Mouse (Mus musculus) neutrophil, adult 5-6 weeks (primary cell): ENCODE measurements around the gene Gtf3c1. TPM values are rescaled to one million over a fixed set of nuclear protein-coding genes. Genes with fewer than 3 reads are reported as not detected.
A peak's percentile ranks its signal among the peaks of the same experiment; 100 is the strongest.

ENCODE experiments used
- ATAC-seq: fragments of 151-379, 151-347 bp; 2 replicates; pipeline ENCODE4 v1.8.0; 2017; ENCODE audit warnings: mild to moderate bottlenecking, moderate TSS enrichment; ENCODE audit not compliant: insufficient number of reproducible peaks, poor library complexity, low FRiP score, severe bottlenecking; ENCODE audit errors: extremely low read depth
- total RNA-seq: library from RNA; stranded (forward); fragments of 200-1000 nt; gene quantifications from 2 replicates; pipeline ENCODE4 v1.2.3, GENCODE M21; 2017

Gtf3c1 gene
- 53.5 and 56.6 TPM in 2 replicates for total RNA-seq

DNA sequence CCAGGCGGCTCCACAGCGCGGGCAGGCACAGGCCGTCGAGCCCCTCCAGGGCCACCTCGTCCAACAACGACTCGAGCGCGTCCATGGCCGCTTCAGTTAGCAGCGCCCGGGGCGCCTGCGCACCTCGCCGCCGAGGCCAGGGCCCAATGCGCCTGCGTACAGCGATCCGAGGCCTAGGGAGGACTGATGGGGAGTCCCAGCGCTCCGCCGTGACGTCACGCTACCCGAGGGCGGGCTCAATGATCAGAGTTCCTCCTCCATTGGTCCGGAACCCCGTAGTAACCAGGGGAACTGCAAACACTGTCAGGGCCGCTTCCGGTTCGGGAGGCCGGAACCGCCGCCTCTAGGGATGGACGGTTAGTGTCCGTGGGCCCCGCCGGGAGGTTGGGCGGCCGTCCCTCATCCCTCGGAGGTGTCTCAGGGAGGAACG, at the start of gene Gtf3c1, which contains the start of gene D430042O09Rik:
Gene Gtf3c1, minus strand, starts transcription at position 188 of the 430 bp plus-strand sequence.
Gene D430042O09Rik, plus strand, starts transcription at position 296 of the 430 bp plus-strand sequence.
- peak; percentile 99 for ATAC-seq

DNA sequence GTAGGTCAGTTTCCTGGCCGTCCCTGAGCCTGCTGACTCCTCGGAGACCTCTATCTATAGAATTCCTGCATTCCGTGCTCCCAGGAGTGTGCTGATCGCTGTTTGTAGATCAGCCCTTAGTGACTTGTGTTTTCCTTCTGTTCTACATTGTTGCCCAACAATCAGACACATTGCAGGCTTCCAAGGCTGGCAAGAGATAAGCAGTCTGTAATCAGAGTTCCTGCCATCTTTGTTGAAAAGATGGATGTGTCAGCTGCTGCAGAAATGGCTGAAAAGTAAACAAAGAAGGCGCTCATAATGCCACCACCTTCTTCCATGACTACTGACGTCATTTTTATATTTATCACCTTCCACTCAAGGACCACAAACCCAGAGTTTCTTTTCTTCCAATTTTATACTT, 49.2 kb upstream of the Gtf3c1 start:
- ATAC-seq: no peak

- no peak for ATAC-seq
These were observed 45.7 kb upstream of the Gtf3c1 start for GRCm38 (mm10) chr7:125753326-125753715.

- ATAC-seq: no peak
These were observed 45.2 kb upstream of the Gtf3c1 start for GRCm38 (mm10) chr7:125752699-125753325.

DNA sequence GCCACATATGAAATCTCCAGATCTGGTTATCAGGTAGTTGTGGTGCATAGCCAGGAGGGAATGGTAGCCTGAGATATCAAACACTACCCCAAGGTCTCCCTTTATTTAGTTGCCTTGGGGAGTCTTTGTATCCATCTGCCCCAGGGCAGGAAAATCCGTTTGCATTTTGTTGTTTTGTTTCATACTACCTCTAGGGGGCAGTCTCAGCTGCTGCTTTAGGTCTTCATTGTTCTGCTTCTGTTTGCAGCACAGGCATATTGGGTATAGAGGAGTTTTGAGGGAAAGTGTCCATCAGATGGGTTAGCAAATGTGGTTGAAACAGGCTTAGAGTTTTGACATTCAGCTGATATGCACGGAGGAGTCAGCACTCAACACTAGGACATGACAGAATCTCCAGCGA, 40.6 kb upstream of the Gtf3c1 start:
- no peak for ATAC-seq

DNA sequence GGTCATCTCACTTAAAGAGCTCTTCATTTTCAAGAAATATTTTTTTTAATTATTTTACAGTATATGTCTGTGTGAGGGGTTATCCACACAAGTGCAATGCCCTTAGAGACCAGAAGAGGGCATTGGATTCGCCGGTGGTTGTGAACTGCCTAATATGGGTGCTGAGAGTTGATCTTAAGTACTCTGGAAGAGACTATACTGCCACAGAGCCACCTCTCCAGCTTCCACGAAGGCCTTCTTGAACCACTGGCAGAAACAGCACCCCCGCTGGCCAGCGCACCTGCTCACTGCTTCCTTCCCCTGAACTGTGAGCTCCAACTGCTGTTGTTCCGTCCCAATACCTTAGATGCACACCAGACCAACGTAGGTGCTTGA, 39.7 kb upstream of the Gtf3c1 start:
- ATAC-seq: no peak

GRCm38 (mm10) chr7:125746621-125747315, 39.2 kb upstream of the Gtf3c1 start:
- ATAC-seq: no peak

- no peak for ATAC-seq
These were observed 37.2 kb upstream of the Gtf3c1 start for GRCm38 (mm10) chr7:125744774-125745173.

- no peak for ATAC-seq
These were observed 33.7 kb upstream of the Gtf3c1 start for GRCm38 (mm10) chr7:125741271-125741703.

DNA sequence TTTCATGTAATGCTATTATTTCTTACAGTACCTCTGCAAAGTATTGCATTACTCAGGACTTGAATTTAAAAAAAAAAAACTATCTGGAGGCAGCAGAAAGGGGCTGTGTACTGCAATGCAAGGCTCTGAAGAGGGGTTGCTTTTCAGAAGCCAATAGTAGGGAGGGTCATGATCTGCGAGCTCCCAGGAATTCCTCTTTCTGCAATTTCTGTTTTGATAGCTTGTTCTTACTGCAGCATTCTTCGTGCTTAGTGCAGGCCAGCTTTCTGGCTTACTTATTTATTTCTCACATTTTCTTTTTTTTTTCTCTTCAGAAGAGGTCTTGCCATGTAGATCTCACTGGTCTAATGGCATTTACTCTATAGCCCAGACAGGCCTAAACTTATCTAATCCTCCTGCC, 32.9 kb upstream of the Gtf3c1 start:
- ATAC-seq: no peak

DNA sequence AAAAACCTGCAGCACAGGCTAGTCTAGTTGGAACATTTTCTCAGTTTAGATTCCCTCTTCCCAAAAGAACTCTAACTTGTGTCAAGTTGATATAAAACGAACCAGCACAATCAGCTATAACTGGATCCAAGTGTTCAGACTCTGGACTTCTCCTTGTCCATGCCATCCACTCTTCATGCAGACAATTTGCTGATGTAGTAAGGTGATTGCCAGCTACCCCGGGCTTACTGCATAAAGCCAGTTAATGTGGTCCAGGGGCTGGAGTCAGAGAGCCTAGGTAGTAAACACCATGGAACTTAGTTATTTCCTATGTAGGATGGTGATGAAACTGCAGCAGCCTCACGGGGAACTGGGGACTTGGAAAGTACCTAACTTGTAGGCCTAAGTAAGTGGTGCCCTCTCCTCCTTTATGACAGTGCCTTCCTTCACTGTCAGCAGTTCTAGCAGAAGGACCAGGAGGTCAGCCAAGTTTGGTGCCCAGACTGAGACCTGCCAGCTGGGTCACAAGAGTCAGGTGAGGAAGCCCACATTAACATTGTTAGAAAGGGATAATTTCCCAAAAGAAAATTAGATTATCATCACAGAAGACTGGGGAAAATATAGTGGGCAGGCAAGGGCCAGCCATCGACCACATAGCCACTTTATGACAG, 28.9 kb upstream of the Gtf3c1 start:
- ATAC-seq: no peak

GRCm38 (mm10) chr7:125733791-125734190, 26.2 kb upstream of the Gtf3c1 start:
- ATAC-seq: no peak

DNA sequence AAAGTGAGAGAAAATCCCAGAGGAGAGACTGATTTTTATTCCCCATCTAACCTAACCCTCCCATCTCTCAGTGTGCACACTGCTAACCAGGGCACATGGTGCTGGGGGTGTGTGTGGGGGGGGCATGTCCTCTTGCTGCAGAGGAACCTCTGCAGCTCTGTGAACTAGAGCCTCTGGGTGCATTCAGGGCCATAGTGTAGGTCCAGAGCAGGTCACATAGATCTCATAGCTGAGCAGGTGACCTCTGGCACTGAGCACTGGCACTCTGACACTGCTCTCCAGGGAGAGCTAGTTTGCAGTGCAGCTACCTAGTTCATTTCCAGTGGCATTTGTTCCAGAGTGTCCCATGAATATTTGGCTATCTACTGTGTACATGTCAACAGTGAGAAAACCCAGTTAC, 24.1 kb upstream of the Gtf3c1 start:
- ATAC-seq: no peak

DNA sequence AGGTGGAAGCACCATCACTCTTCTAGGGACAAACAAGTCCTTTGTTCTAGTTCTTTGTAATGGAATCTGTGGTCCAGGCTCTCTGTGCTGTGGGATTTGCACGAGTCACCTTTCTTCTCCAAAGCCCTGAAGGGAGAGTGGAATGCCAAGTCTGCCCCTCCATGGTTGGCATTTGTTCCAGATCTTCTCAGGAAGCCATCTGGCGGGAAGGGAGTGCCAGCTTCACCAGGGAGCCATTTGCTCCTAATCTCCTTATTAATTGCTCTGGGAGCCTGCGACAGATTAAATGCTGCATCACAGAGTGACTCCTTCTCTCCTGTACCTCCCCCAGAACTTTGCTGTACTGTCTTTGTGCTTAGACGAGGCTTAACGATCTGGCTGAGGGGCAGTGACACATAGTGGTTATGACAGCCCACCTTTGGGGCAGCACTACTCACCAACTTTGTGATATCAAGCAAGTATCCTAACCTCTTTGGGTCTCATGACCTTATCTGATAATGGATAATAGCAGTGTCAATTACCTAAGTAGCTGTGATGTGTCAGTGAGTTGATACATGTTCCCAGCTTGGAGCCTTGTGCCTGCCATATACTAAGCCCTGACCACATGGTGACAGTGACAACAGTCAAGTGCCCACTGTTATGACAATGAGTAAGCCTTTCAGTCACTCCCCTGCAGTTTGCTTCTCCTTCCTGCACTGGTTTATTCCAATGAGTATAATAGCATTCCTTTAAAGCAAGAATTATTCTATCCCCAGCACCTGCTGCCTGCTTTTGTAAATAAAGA, 15.8 kb upstream of the Gtf3c1 start:
- no peak for ATAC-seq

- ATAC-seq: no peak
These were observed 14.5 kb upstream of the Gtf3c1 start for GRCm38 (mm10) chr7:125722127-125722526.

GRCm38 (mm10) chr7:125721033-125721432, 13.5 kb upstream of the Gtf3c1 start:
- ATAC-seq: no peak

DNA sequence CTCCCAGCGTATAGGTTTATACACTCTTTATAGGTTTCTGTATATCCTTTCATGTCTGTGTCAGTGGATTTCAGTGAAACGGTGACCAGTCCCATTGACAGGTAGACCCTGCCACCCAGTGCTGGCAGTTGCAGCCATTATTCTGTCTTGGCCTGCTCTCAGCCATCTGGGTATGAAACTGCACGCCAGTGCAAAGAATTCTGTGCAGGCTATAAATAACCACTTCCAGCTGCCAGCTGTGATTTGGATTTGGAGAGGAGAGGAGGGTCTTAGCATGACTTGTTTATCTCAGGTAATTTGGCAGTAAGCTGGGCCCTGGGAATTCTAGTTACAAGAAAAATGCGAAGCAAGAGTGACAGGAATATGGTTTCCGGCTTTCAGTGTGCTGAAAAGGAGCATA, 12.8 kb upstream of the Gtf3c1 start:
- no peak for ATAC-seq

GRCm38 (mm10) chr7:125717612-125718011, 10.0 kb upstream of the Gtf3c1 start:
- no peak for ATAC-seq

DNA sequence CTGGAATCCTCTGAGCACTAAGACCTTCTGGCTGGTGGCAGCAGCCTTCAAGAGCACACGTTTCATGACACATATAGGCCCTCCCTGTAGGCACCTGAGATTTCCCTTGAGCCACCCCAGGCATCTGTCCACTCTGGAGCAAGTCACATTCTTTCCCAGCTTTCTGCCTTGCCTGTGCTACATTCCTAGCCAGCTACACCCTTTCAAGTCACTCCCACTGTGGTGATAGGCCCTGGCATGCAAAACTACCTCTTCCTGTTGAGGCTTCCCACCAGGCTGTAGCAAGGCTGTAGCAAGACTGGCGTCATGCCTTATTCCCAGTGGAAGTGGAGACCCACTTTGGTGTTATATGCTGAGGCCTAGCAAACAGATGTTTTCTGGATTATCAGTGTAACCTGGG, 9.1 kb upstream of the Gtf3c1 start:
- ATAC-seq: no peak
